ENCODE assay signal across 11 mouse cellular contexts in the genomic region with DNA sequence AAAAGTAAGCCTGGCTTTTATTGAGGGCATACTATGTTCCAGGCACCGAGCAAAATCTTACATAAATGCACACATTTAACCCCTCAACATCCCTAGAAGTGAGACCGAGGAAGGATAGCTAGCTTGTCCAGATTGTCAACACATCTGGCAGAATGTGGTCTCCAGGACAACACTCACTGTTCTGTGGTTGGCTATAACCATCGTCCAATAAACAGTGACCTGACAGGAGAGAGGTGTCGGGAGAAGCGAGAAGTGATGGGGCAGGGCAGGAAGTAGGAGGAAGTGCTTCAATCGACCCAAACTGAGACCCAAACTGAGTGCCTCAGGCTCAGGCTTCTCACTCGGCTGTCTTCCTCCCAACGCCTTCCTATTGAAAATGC.
DNase-seq lines count a peak whose midpoint lies in the region; ATAC-seq and TF ChIP-seq lines count a peak whose summit lies in the region.
"Had no signal": no experiment of that assay in that cellular context is flagged by ENCODE, and none has a peak within 500 bp of the region (broad histone marks: within the 10 kb centered on the region; RNA-seq: fewer than 3 reads in every experiment).

No protein-coding gene starts in this region.

- no peak overlapping the region for H3K4me3 ChIP-seq in thymus, adult 2 months (ENCODE audit: control insufficient read depth, insufficient read depth, low read length)
- H3K4me3 ChIP-seq in limb, embryonic 15.5 days = no peak overlapping the region
- no peak overlapping the region for H3K4me3 ChIP-seq in small intestine, adult 2 months (ENCODE audit: low read depth, low read length)
- H3K4me3 ChIP-seq in forebrain, embryonic 13.5 days = no peak overlapping the region
- H3K4me3 ChIP-seq: forebrain, embryonic 15.5 days; heart, embryonic 13.5 days had no signal

- H3K4me2 ChIP-seq in limb, embryonic 15.5 days = no peak overlapping the region
- no peak overlapping the region for H3K4me2 ChIP-seq in forebrain, embryonic 13.5 days
- H3K4me2 ChIP-seq: forebrain, embryonic 15.5 days had no signal

- H3K27ac ChIP-seq in thymus, adult 2 months (ENCODE audit: control insufficient read depth, insufficient read depth, low read length) = peak overlapping the region; percentile 67; the same call in 1 of the 2 replicates
- H3K27ac ChIP-seq in limb, embryonic 15.5 days = peak overlapping the region; percentile 71
- H3K27ac ChIP-seq in small intestine, adult 2 months (ENCODE audit: insufficient read depth, low read depth, low read length) = peak overlapping the region; percentile 92
- no peak overlapping the region for H3K27ac ChIP-seq in forebrain, embryonic 13.5 days
- H3K27ac ChIP-seq: forebrain, embryonic 15.5 days had no signal

- H3K9me3 ChIP-seq in limb, embryonic 15.5 days = no peaks in the 10 kb centered on the region
- H3K9me3 ChIP-seq in forebrain, embryonic 13.5 days (replicated peaks) = no peaks in the 10 kb centered on the region
- H3K9me3 ChIP-seq: forebrain, embryonic 15.5 days; heart, embryonic 13.5 days had no signal

- ATAC-seq in limb, embryonic 15.5 days (ENCODE audit: insufficient number of reproducible peaks, low FRiP score, low TSS enrichment, low read depth) = no peak
- ATAC-seq in forebrain, embryonic 13.5 days = no peak
- ATAC-seq: forebrain, embryonic 15.5 days had no signal

- H3K9ac ChIP-seq in limb, embryonic 15.5 days = no peak overlapping the region
- no peak overlapping the region for H3K9ac ChIP-seq in forebrain, embryonic 13.5 days
- H3K9ac ChIP-seq: forebrain, embryonic 15.5 days; heart, embryonic 13.5 days had no signal

- no peak for TF ChIP-seq CTCF in thymus, adult 2 months (IDR thresholded peaks at IDR 0.05; ENCODE audit: borderline replicate concordance, control insufficient read depth, extremely low read depth, insufficient read depth, low read length, poor library complexity)
- TF ChIP-seq CTCF in small intestine, adult 2 months (IDR thresholded peaks at IDR 0.05; ENCODE audit: extremely low read depth, insufficient read length, insufficient replicate concordance, low read depth, low read length) = no peak

- H3K36me3 ChIP-seq in thymus, adult 2 months (ENCODE audit: control insufficient read depth, insufficient read depth, low read length) = no peaks in the 10 kb centered on the region
- H3K36me3 ChIP-seq in limb, embryonic 15.5 days = no peaks in the 10 kb centered on the region
- no peaks in the 10 kb centered on the region for H3K36me3 ChIP-seq in small intestine, adult 2 months (ENCODE audit: control insufficient read depth, insufficient read depth, low read length)
- H3K36me3 ChIP-seq in forebrain, embryonic 13.5 days (ENCODE audit: poor library complexity, severe bottlenecking) = no peaks in the 10 kb centered on the region
- H3K36me3 ChIP-seq: forebrain, embryonic 15.5 days; heart, embryonic 13.5 days had no signal

- no peak for TF ChIP-seq POLR2A in thymus, adult 2 months (IDR thresholded peaks at IDR 0.05; ENCODE audit: control insufficient read depth, extremely low read depth, insufficient read depth, low read length, poor library complexity)
- no peak for TF ChIP-seq POLR2A in small intestine, adult 2 months (IDR thresholded peaks at IDR 0.05; ENCODE audit: low read depth, low read length)

- H3K4me1 ChIP-seq in thymus, adult 2 months (replicated peaks; ENCODE audit: control insufficient read depth, insufficient read depth, low read length) = peaks cover 27% of the 10 kb centered on the region
- H3K4me1 ChIP-seq in limb, embryonic 15.5 days = peaks cover 31% of the 10 kb centered on the region
- H3K4me1 ChIP-seq in small intestine, adult 2 months (ENCODE audit: control insufficient read depth, insufficient read depth, insufficient read length, low read length) = peaks cover 28% of the 10 kb centered on the region
- no peaks in the 10 kb centered on the region for H3K4me1 ChIP-seq in forebrain, embryonic 13.5 days
- H3K4me1 ChIP-seq: forebrain, embryonic 15.5 days had no signal

- 22% methylated on average over 8 of the region's 8 CpGs for WGBS in thymus, adult 2 months
- 52% methylated on average over 8 of the region's 8 CpGs for WGBS in limb, embryonic 15.5 days
- 69% methylated on average over 8 of the region's 8 CpGs for whole genome bisulfite sequencing in small intestine, adult 2 months
- WGBS in forebrain, embryonic 13.5 days = 84% methylated on average over 8 of the region's 8 CpGs

- no peaks in the 10 kb centered on the region for H3K27me3 ChIP-seq in thymus, adult 2 months (ENCODE audit: control insufficient read depth, insufficient read depth, low read length)
- H3K27me3 ChIP-seq in limb, embryonic 15.5 days = no peaks in the 10 kb centered on the region
- no peaks in the 10 kb centered on the region for H3K27me3 ChIP-seq in small intestine, adult 2 months (ENCODE audit: control insufficient read depth, insufficient read depth, low read length)
- H3K27me3 ChIP-seq in forebrain, embryonic 13.5 days = no peaks in the 10 kb centered on the region
- H3K27me3 ChIP-seq: forebrain, embryonic 15.5 days; heart, embryonic 13.5 days had no signal

- DNase-seq in heart, adult 11 months = peak; percentile 76
- DNase-seq in heart, postnatal 4 days = no peak
- no peak for DNase-seq in thymus, adult 2 months
- DNase-seq in thymus, postnatal 14 days = no peak
- DNase-seq in gastrocnemius, postnatal 25 days = no peak
- DNase-seq: cerebellum, postnatal 25 days had no signal
